Mouse (Mus musculus): Measurements from ENCODE around the gene Polr2l. TPM values are rescaled to one million over a fixed set of nuclear protein-coding genes. Genes with fewer than 3 reads are reported as not detected.

Polr2l gene
- total RNA-seq, 1 experiment from 2014 or later, result 14.6 TPM

DNA sequence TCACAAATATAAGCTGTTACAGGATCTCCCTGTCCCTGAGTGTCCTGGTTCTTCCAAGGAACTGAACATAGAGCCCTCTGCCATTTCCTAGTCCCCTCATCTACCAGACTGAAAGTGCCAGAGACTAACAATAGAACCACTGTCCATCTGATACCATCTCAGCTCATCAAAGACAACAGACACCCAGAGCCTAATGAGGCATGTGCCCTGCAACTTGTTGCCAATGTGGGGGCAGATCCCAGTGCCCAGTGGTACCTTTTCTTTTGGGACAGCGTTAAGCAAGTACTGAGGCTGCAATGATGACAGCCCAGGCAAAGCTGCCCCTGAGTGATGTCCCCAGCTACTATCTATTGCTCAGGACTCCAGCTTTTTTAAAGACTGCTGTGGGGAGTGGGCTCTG lies 11.3 kb upstream of the Polr2l start:
- no peak for ATAC-seq (replicated peaks; ENCODE audit: insufficient number of reproducible peaks, low FRiP score, low TSS enrichment, poor library complexity, severe bottlenecking)

DNA sequence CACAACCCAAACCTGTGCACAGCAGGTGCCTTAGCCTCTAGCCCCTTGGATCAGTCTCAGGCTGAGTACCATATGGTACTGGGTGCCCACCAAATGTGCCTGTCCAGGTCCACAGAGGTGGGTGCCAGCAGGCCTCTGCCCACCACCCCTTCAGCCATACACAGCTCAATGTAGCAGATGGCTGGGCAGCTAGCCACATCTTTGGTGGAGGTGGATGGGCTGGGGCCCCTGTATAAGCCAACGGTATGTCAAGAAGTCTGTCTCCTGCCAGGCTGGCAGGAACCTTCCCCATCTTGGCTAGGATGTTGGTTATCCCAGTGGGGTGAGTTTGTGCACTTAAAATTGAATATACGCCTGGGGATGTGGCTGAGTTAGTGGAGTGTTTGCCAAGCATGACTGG lies 10.7 kb upstream of the Polr2l start:
- ATAC-seq (replicated peaks; ENCODE audit: insufficient number of reproducible peaks, low FRiP score, low TSS enrichment, poor library complexity, severe bottlenecking), result no peak

DNA sequence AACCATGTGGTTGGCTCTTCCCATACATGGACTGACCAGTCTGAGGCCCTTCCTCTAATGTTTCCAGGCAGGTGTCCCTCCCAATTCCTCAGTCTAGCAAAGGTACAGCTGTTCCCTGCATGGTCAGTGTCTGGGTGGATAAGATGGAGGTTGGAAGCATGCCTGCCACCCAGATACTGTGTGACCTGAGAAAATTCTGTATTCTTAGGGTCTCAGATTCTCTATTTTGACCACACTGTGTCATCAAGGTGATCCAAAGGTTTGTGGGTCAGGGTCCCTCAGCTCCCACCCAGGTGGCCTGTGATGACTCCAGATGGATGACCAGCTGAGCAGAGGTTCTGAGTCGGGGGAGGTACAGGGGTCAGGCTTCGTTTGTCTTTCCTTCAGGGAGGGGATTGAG lies 10.3 kb upstream of the Polr2l start:
- ATAC-seq (replicated peaks; ENCODE audit: insufficient number of reproducible peaks, low FRiP score, low TSS enrichment, poor library complexity, severe bottlenecking), result no peak

DNA sequence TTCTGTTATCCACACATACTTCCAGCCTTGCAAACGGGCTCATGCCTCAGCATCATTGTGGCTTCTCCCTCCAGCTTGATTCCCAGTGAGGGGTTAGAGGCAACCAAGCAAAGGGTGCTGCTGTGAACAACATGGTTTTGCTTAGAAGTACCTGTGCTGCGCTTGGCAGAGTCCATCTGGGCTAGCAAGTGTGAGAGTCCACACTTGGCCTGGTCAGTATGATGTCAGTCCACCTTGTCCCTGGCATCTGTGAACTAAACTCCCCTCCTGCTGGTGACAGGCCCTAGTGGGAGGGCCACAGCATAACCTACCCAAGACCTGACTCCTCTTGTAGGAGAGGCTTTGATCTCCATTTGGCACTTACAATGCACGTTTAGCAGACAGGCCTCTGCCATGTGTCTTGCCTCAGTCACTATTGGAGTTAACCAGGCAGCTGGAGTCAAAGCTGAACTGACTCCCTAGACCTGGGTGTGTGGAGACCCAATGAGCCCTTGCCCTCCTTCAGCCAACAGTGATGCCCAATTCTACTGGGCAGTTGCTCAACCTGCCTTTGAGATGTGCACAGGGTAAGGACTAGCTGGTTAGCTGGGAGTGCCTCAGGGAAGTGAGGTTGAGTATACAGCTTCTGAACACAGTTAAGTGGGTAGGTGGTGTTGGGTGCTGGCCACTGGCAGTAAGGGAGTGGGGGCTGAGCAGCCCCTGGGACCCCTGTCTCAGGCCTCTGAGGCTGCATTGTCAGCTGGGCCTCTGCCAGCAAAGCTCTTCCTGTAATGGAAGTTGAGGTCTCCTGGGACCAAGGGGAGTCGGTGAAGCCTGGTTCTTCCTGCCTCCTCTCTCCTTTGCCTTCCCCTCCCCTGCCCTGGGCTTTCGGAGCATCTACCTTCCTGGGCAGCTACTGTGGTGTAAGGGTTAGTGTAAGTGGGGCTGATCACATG lies 9.5 kb upstream of the Polr2l start:
- no peak for ATAC-seq (replicated peaks; ENCODE audit: insufficient number of reproducible peaks, low FRiP score, low TSS enrichment, poor library complexity, severe bottlenecking)

DNA sequence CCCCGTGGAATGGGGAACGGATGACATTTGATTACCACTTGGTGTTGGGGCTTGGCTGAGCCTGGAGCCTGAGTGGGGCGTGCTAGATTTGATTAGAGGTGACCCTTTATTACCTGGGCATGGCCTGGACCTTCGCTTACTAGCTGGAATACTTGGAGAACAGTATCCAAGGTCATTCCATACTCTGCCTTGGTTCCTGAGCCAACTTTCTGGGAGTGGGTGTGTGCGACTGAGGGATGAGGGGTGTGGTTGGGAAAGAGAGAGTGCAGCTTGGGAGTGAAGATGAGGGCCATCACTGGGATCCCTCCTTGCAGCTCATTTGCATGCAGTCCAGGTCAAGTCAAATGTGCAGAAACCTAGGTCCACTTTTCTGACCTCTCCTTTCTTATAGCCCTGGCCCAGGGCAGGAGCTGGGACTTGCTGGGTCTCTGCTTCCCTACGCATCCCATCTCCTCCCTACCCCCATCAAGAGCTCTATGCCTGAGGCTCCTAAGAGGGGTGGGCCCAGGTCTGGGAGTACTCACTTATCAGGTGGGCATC lies 8.3 kb upstream of the Polr2l start:
- ATAC-seq (replicated peaks; ENCODE audit: insufficient number of reproducible peaks, low FRiP score, low TSS enrichment, poor library complexity, severe bottlenecking), result no peak

DNA sequence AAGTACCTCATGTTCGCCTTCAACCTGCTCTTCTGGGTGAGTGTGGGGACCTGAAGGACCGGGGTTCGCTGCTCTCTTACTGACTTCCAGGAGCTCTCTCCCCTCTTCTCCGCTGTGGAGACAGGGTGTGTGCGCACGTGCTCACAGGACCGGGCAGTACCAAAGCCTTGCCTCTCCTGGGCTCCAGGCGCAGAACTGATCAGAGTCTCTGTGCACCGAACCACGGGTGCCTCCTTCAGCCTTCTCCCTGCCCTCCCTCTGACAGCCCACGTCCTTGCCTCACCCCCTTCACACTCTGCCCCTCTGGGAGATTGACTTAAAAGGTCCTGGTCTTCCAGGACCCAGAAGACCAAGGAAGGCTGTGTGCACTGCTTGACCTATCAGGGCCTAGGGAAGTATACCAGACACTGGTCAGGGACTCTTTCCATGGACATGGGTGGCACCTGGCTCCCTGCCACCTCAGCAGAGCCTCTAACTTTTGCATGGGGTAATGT lies 7.6 kb upstream of the Polr2l start:
- ATAC-seq (replicated peaks; ENCODE audit: insufficient number of reproducible peaks, low FRiP score, low TSS enrichment, poor library complexity, severe bottlenecking), result no peak

DNA sequence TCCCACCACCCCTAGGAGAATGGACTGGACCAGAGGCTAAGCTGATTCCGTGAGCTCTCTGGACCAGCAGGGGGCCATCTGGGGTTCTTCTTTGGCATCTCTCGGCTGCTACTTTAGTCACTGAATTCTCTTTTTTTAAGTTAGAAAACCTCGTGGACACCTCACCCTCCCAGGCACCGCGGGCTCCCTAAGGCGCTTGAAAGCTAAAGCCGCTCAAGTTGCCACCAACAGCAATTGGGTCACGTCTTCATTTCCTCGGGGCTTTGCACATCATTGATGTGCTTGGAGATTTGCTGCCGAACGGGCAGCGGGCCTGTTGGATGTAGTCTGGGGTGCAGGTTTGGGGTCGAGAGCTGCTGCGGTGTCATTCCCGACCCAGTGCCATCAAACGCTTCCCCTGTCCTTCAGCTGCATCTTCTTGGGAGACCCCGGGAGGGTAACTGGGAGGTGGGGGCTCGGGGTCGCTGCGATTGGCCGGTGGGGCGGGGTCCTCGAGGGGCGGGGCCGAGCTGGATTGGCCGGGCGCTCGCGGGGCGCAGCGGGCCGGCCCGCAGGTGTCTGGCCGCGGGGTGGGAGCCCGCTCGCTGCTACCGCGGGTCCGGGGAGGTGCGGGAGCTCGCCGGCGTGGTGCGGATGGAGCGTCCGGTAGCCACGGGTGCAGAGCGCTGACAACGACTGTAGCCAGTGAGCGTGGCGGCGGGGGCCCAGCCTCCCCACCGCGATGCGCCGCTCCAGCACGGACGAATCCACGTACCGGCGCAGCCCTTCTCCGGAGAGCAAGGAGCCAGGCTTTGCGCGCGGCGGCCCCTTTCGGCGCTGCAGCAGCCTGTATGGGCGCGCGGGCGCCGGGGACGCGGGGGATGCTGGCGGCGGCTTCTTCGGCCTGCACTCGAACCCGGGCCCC lies 6.8 kb upstream of the Polr2l start:
- ATAC-seq (replicated peaks; ENCODE audit: insufficient number of reproducible peaks, low FRiP score, low TSS enrichment, poor library complexity, severe bottlenecking), result no peak

DNA sequence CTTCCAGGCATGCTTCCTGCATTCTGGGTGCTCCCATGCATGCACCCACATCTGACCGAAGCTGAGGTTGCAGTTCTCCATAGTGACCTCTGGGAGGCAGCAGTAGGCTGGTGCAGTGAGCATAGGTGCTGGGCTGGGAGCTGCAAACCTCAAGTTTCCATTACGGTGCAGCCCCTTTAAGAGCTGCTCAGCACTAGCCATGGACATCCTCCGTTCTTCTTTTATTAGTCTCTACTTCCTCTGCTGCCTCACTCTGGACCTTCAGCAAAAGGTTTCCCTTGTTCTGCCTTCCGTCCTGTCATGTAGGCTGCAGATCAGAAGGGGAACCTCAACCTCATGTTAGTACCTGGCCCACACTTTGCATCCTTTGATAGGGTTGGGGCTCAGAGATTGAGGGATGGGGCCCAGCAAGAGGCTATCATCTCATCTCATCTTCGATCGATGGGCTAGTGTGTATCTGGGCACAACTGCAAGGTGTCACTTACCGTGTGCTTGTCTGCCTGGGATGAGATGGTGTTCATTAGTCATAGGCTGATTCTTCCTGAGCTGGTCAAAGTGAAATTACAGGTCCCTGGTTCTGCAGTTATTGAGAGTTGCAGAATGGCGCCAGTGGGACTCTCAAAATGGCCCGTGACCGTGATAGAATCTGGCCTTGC lies 6.0 kb upstream of the Polr2l start:
- ATAC-seq (replicated peaks; ENCODE audit: insufficient number of reproducible peaks, low FRiP score, low TSS enrichment, poor library complexity, severe bottlenecking), result peak; percentile 83

DNA sequence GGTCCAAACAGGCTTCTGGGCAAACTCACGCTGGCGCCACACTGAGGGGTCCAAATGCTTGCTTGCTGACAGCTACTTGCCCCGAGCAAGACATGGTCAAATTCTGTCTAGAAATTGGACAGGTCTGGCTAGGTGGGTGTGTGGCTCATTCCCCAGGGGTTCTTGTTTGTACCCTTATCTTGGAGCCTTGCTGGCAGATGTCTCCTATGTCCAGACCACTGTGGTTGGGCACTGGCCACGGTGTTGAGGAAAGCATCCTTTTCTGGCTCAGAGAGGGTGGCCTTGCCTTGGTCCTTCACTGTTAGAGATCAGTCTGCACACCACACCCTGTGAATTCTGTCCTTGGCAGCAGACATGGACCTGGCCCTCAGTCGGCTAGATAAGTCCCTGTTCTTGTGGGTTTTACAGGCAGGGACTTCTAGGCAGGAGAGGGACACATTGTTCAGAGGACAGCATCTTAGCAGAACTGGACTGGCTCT lies 3.4 kb upstream of the Polr2l start:
- ATAC-seq (replicated peaks; ENCODE audit: insufficient number of reproducible peaks, low FRiP score, low TSS enrichment, poor library complexity, severe bottlenecking), result no peak

DNA sequence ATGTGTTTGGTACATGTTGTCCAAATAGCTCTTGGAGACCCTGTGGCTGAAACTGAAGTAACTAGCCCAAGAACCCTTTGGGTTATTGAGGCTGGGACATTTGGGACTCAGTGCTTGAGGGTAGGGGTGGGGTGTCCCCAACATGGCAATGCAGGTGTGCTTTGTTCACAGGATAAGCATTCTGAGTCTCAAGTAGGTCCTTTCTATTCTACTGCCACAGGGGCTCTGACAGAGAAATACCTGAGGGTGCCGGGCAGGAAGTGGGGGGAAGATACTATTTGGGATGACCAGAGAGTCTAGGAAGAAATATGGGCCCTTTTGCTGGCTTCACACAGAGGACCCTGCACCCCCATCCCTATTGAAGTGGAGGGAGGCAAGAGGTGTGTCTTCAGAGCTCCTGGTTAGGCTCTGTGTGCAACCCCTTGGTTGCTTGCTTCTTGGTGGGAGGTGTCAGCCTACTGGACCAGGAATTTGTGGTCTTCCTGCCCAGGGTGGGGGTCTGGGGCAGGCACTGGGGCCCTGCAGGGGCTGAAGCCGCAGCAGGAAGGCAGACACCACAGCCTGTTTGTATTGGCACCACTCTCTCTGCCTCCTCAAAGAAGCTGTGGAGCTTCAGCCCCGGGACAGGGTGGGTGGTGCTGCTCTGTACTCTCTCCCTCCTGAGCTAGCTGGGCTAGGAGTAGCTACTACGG lies 2.8 kb upstream of the Polr2l start:
- no peak for ATAC-seq (replicated peaks; ENCODE audit: insufficient number of reproducible peaks, low FRiP score, low TSS enrichment, poor library complexity, severe bottlenecking)

DNA sequence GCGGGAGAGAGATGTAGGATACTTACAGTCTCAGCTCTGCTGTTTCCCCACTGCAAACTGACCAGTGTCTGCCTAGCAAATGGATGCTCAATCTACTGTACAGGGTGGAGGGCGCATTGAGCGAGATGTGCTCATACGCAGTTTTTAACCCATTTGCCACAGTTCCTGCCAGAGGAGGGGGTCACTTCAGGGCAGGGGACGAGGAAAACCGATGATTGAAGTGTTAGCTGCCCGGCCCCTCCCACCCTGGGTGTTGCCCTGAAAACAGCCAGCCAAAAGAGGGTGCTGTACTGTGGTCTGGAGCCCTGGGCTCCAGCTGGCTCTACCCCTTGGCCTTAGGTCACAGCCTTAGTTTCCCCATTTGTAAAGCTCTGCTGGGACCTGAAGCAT lies 2.0 kb upstream of the Polr2l start:
- no peak for ATAC-seq (replicated peaks; ENCODE audit: insufficient number of reproducible peaks, low FRiP score, low TSS enrichment, poor library complexity, severe bottlenecking)

DNA sequence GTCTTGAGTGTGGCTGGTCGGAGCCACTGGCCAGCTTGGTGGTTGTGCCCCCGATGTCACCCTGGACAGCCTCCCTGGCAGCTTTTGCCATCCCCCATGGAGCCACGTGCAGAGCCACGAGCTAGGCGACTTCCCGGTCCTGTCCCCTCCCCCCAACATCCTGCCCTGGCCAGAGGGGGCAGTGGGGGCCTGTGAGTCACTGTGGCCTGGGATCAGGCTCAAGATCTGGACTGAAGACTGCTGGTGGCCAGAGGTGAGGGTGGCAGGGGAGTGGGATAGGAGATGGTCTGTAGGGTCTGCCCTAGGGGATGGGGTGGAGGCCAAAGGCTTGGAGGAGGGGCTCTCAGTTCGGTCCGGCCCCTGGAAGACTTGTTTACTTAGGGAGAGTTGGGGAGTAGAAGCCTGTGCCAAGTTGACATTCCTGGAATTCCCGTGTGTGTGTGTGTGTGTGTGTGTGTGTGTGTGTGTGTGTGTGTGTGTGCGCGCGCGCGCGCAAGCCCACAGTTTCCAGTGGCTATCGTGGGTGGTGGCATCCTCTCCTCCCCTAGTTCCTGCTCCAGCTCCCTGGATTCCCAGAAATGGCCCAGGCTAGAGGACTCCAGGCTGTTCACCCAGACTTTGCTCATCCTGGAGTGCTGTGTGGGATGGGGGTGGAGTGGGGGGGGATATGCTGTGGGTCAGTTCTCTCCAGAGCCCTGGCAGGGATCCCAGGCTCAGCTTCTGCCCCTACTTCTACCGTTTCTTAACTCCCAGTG lies 1.5 kb upstream of the Polr2l start:
- ATAC-seq (replicated peaks; ENCODE audit: insufficient number of reproducible peaks, low FRiP score, low TSS enrichment, poor library complexity, severe bottlenecking), result no peak

DNA sequence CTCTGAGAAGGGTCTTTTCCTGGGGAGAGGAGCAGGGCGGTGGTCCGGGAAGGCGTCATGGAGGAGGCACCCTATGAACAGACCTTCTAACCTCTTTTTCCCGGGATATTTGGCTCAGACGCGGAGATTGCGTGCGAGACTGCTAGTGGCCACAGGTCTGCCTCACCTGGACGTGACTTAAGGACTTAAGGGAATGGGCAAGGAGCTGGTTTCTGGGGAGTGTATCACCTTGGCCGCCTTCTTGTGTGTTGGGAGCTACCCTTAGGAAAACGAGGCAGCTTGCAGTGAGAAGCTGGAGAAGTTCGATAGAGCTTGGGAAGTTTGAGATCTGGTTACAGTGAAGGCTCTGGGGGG lies 850 bp upstream of the Polr2l start:
- ATAC-seq (replicated peaks; ENCODE audit: insufficient number of reproducible peaks, low FRiP score, low TSS enrichment, poor library complexity, severe bottlenecking), result no peak

DNA sequence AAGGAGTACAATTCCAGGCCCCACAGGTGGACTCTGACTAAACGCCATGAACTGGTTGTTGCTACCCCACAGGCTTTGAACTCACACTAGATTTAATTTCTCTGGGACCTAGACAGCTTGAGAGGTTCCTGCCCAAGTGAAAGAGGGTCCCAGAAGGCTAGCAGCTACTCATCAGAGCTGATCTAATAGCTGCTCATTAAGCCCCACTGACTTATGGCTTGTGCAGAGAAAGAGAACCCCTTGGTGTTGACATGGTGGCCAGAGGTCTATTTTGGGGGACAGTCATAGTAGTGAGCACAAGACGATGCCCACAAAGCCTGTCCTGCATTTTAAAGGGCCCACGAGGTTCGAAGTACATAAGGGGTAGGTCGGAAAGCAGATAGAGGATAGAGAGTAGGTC lies 772 bp downstream of the Polr2l start:
- no peak for ATAC-seq (replicated peaks; ENCODE audit: insufficient number of reproducible peaks, low FRiP score, low TSS enrichment, poor library complexity, severe bottlenecking)

DNA sequence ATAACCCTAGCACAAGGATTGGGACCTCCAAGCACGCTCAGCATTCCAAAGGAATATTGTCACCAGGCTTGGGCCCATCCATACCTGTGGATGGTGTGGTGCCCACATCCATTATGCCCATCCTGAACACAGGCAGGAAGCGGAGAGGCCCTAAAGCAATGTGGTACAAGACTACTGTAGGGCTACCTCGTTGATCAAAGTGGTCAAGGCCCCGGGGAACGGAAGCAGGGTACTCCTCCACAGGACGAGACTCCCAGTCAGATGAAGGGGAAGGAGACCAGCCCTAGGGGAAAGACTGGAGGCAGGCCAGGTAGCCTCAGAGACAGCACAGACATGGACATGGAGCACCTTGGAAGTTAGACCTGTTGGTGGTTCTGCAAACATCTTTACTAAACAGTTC lies 2.2 kb downstream of the Polr2l start:
- ATAC-seq (replicated peaks; ENCODE audit: insufficient number of reproducible peaks, low FRiP score, low TSS enrichment, poor library complexity, severe bottlenecking), result no peak

DNA sequence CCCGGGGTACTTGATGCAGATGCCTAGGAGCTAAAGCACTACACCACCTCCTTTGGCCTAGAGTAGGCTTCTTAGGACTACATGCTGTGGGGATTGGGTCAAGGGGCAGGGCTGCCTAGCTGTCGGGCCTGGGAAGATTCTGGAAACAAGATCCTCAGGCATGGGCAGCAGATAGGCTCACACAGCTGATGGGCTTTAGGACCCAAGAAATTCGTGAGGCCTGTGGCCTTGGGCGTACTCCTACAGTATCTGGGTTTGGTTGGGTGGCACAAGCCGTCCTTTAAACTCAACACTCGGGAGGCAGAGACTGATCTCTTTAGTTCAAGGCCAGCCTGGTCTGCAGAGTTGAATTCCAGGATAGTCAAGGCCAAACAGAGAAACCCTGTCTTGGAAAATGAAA lies 2.7 kb downstream of the Polr2l start:
- ATAC-seq (replicated peaks; ENCODE audit: insufficient number of reproducible peaks, low FRiP score, low TSS enrichment, poor library complexity, severe bottlenecking), result no peak

DNA sequence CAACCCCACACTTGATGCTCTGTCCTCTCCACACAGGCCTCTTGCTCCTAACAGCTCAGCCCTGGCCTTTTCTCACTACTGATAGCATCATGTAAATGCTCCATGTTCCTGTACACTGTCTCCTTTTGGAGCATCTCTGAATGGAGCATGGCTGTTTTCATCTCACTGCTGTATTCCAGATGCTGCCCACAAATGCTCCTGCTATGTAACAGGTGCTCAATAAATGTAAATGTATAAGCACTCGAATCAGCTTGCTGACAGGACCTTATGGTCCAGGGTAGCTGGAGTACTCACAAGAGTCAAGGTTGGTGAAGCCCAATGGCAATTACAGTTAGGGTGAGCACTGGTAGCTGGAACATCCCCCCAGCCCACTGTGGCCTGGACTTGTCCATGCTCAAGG lies 3.7 kb downstream of the Polr2l start:
- ATAC-seq (replicated peaks; ENCODE audit: insufficient number of reproducible peaks, low FRiP score, low TSS enrichment, poor library complexity, severe bottlenecking), result no peak

DNA sequence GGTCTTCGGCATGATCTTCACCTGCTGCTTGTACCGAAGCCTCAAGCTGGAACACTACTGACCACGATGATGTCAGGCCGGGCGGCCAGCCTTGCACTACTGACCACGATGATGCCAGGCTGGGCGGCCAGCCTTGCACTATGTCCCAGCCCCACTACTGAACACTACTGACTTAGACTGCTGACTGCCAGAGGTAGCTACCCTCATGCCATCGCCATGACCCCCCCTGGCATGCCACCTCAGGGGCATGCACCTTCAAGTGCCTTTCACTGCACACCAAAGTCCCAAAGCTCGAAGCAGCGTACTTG lies 4.3 kb downstream of the Polr2l start:
- no peak for ATAC-seq (replicated peaks; ENCODE audit: insufficient number of reproducible peaks, low FRiP score, low TSS enrichment, poor library complexity, severe bottlenecking)

All from monocyte, adult 5-6 weeks (primary cell).